In genomic region chr16:35918721-35919543, GRCm38 (mm10) we compare ENCODE assay signal across 13 mouse cellular contexts. TPM values are rescaled to one million over a fixed set of nuclear protein-coding genes. Genes with fewer than 3 reads are reported as not detected.
DNase-seq lines count a peak whose midpoint lies in the region; ATAC-seq and TF ChIP-seq lines count a peak whose summit lies in the region.
"Had no signal": no experiment of that assay in that cellular context is flagged by ENCODE, and none has a peak within 500 bp of the region (broad histone marks: within the 10 kb centered on the region; RNA-seq: fewer than 3 reads in every experiment).

No protein-coding gene starts in this region.

- DNase-seq in lung, adult 2 months, result no peak
- no peak for DNase-seq in lung, postnatal 4 days
- DNase-seq in layer of hippocampus, adult 8-10 months (ENCODE audit: low spot score in 2 of 2), result no peak
- DNase-seq in adrenal gland, postnatal 4 days (ENCODE audit: low spot score in 2 of 2), result no peak
- DNase-seq in left cerebral cortex, adult 11 months (ENCODE audit: low spot score), result no peak
- DNase-seq in cerebellum, postnatal 36 days, result no peak
- DNase-seq: gastrocnemius, postnatal 25 days; heart, postnatal 4 days had no signal

- no peak for TF ChIP-seq CTCF in lung, adult 2 months (IDR thresholded peaks at IDR 0.05; ENCODE audit: insufficient read depth, low read length)

- H3K4me1 ChIP-seq in lung, adult 2 months (ENCODE audit: control insufficient read depth, insufficient read depth, low read length), result peaks cover 10% of the 10 kb centered on the region
- H3K4me1 ChIP-seq in brown adipose tissue, adult 24 weeks (ENCODE audit: control insufficient read depth, insufficient read depth, insufficient read length, low read length), result peaks cover 3% of the 10 kb centered on the region; the same call in 1 of the 2 replicates
- H3K4me1 ChIP-seq: limb, embryonic 15.5 days; midbrain, embryonic 15.5 days had no signal

- 40% methylated on average over 6 of the region's 6 CpGs for WGBS in lung, adult 2 months

- H3K27ac ChIP-seq in brown adipose tissue, adult 24 weeks (replicated peaks; ENCODE audit: low read depth, low read length), result peak overlapping the region; percentile 69
- H3K27ac ChIP-seq: kidney, postnatal 0 days; limb, embryonic 15.5 days; midbrain, embryonic 15.5 days had no signal

- peak overlapping the region; percentile 29 for H3K4me3 ChIP-seq in lung, adult 2 months (replicated peaks; ENCODE audit: extremely low read depth, low read depth, low read length)
- H3K4me3 ChIP-seq in brown adipose tissue, adult 24 weeks (ENCODE audit: insufficient read depth, low read depth, low read length), result no peak overlapping the region
- H3K4me3 ChIP-seq: limb, embryonic 15.5 days; midbrain, embryonic 15.5 days had no signal

- no peak for TF ChIP-seq POLR2A in lung, adult 2 months (IDR thresholded peaks at IDR 0.05; ENCODE audit: borderline replicate concordance, extremely low read depth, low read depth, low read length)

- peak; percentile 79 for ATAC-seq in megakaryocyte progenitor cell, adult 5-6 weeks (replicated peaks; ENCODE audit: poor library complexity)
- ATAC-seq: midbrain, embryonic 15.5 days had no signal

RNA-seq across cellular contexts. Expression of gene Parp9, which starts 19.3 kb away (rescaled TPM):
- 5.9 and 8.2 TPM in 2 replicates for polyA plus RNA-seq in lung, adult 2 months (2012; rRNA removed)
- polyA plus RNA-seq in brown adipose tissue, adult 24 weeks (2012; ENCODE audit: insufficient read depth, insufficient read length, missing spikeins), result 11.6 and 15.7 TPM in 2 replicates
- 15.7 and 18.2 TPM in 2 replicates for total RNA-seq in megakaryocyte progenitor cell, adult 5-6 weeks (2015)
- total RNA-seq in megakaryocyte progenitor cell, adult 5-6 weeks (2017), result 21.7 and 27.3 TPM in 2 replicates
- total RNA-seq in layer of hippocampus, adult 8-10 months (2022), result 1 to 10 TPM; 2.8 to 9.4 (median 5.6) TPM
- total RNA-seq in adrenal gland, postnatal 4 days (2021), result 10 to 100 TPM; 17.7 to 18.4 TPM

RNA-seq across cellular contexts. Expression of gene Dtx3l, which starts 20.0 kb away (rescaled TPM):
- 5.9 and 7.8 TPM in 2 replicates for polyA plus RNA-seq in lung, adult 2 months (2012; rRNA removed)
- polyA plus RNA-seq in brown adipose tissue, adult 24 weeks (2012; ENCODE audit: insufficient read depth, insufficient read length, missing spikeins), result 6.1 and 6.3 TPM in 2 replicates
- 21.8 and 27.1 TPM in 2 replicates for total RNA-seq in megakaryocyte progenitor cell, adult 5-6 weeks (2015)
- 38.2 and 40.0 TPM in 2 replicates for total RNA-seq in megakaryocyte progenitor cell, adult 5-6 weeks (2017)
- total RNA-seq in layer of hippocampus, adult 8-10 months (2022), result 1 to 10 TPM; 4.5 to 7.6 (median 6.3) TPM
- 10 to 100 TPM in 1 of 2 experiments, 1 to 10 TPM in 1; 9.4 to 12.4 TPM for total RNA-seq in adrenal gland, postnatal 4 days (2021)

RNA-seq across cellular contexts. Expression of gene Parp14, which starts 47.6 kb away (rescaled TPM):
- 7.5 and 10.0 TPM in 2 replicates for polyA plus RNA-seq in lung, adult 2 months (2012; rRNA removed)
- polyA plus RNA-seq in brown adipose tissue, adult 24 weeks (2012; ENCODE audit: insufficient read depth, insufficient read length, missing spikeins), result 4.6 and 5.4 TPM in 2 replicates
- 8.2 and 10.5 TPM in 2 replicates for total RNA-seq in megakaryocyte progenitor cell, adult 5-6 weeks (2015)
- 9.4 and 14.5 TPM in 2 replicates for total RNA-seq in megakaryocyte progenitor cell, adult 5-6 weeks (2017)
- total RNA-seq in layer of hippocampus, adult 8-10 months (2022), result 1 to 10 TPM; 1.3 to 5.4 (median 3.2) TPM
- 10 to 100 TPM; 10.8 to 11.1 TPM for total RNA-seq in adrenal gland, postnatal 4 days (2021)

RNA-seq across cellular contexts. Expression of gene Kpna1, which starts 59.6 kb away (rescaled TPM):
- 4.2 and 7.4 TPM in 2 replicates for polyA plus RNA-seq in lung, adult 2 months (2012; rRNA removed)
- 20.4 and 28.2 TPM in 2 replicates for polyA plus RNA-seq in brown adipose tissue, adult 24 weeks (2012; ENCODE audit: insufficient read depth, insufficient read length, missing spikeins)
- total RNA-seq in megakaryocyte progenitor cell, adult 5-6 weeks (2015), result 48.2 and 52.7 TPM in 2 replicates
- total RNA-seq in megakaryocyte progenitor cell, adult 5-6 weeks (2017), result 37.0 and 38.5 TPM in 2 replicates
- total RNA-seq in layer of hippocampus, adult 8-10 months (2022), result 100 to 1,000 TPM; 110 to 152 (median 124) TPM
- 10 to 100 TPM; 49.9 to 58.6 TPM for total RNA-seq in adrenal gland, postnatal 4 days (2021)
